Mouse (Mus musculus) Patski (cell line): Measurements from ENCODE around the gene Il24. TPM values are rescaled to one million over a fixed set of nuclear protein-coding genes. Genes with fewer than 3 reads are reported as not detected.
A peak's percentile ranks its signal among the peaks of the same experiment; 100 is the strongest.

Source experiments
- ATAC-seq: fragments of 100-300 bp; one replicate; pipeline ENCODE4 v1.8.0; 2021
- CTCF ChIA-PET: fragments of 350-600 bp; sonication (Branson Sonifier 250); formaldehyde crosslinking; loops from one replicate; lab custom pipeline; 2022; ENCODE audit warnings: inconsistent platforms; lab: Charles Lee
- POLR2A ChIA-PET: fragments of 350-600 bp; sonication (Branson Sonifier 250); formaldehyde crosslinking; loops from one replicate; lab custom pipeline; 2022; ENCODE audit warnings: antibody characterized with exemption, inconsistent platforms; lab: Charles Lee
- DNase-seq: peaks from one replicate; pipeline ENCODE4 v3.0.0-alpha.2; 2011; ENCODE audit warnings: low read depth, low spot score
- H3K27me3 ChIP-seq: fragments of 371-371 bp; one replicate; pipeline ENCODE4 v1.5.1; 2021
- CTCF ChIP-seq: fragments of 100-300 bp; IDR thresholded peaks from one replicate; pipeline ENCODE4 v1.5.1; 2021
- in situ Hi-C: fragments of 300-500 bp; cut with MboI; formaldehyde crosslinking; loops from 3 replicates; pipeline ENCODE4 v1.11.1; 2018; ENCODE audit warnings: low pct_unique_long_range_greater_than_20kb, mixed read lengths
- polyA plus RNA-seq: library from polyadenylated mRNA; unstranded; gene quantifications from one replicate; pipeline ENCODE4 v1.2.3, GENCODE M21; 2021

Il24 gene
- polyA plus RNA-seq, 1 experiment from 2014 or later, result 0.12 TPM

DNA sequence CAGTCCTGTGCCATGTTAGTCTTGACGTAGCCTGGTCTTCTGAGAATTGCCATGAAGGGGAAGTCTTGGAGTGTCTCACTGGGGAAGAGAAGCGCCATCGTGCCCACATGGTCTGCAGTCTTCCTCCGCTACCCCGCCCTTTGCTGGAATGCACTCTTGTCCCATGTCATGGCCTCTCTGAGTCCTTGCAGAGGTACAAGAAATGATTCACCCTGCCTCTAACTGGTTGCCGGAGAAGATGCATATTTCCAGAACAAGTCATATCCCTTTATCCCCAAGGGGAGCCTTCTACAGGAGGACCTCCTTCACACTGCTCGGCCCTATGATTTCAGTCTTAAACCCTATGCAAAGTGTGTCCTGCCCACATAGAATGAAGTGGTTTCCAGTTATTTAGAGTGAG is 7.3 kb downstream of the Il24 start:
- no peak for TF ChIP-seq CTCF
- in situ Hi-C loops, result loop anchor here (5.0 kb wide), 2 partner anchors 177 to 392 kb away; no protein-coding TSS in a partner anchor
- no peak for DNase-seq
- ChIA-PET CTCF (interaction anchor here (3.2 kb wide), 1 partner anchor 100 kb away, joined by 16 read pairs; no protein-coding TSS in a partner anchor), POLR2A (no interaction called here)
- peak; percentile 57 for ATAC-seq
- H3K27me3 ChIP-seq, result no peaks in the 10 kb centered on the region

DNA sequence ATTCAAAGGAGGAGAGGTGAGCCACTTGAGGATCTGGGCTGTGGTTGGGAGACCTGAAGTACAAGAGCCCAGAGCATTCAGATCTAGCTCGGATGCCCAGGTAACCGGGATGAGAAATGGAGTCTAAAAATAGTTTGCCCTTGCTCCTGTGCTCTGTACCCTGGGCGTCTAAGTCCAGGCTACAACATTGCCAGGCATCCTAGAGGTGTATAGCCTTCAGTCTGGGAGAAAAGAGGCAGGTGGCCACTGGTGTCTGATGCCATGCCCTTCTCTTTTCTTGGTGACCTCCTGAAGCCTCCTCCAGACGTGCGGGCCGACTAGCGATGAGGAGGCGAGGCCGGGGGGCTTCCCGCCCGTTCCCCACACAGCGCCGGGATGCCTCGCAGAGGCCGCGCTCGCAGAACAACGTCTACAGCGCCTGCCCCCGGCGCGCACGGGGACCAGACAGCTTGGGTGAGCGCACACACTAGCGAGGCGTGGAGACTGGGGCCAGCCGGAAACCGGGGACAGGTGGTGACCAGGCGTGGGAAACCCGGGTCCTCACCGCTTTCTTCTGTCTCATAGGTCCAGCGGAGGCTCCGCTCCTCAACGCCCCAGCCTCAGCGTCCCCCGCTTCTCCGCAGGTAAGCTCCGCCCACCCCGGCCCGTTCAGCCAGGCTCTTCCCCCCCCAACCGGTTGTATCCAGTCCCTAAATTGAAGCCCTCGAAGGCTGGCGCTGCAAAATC is 9.2 kb downstream of the Il24 start:
- ChIA-PET POLR2A (interaction anchor here (0.6 kb wide), 1 partner anchor 389 kb away, joined by 3 read pairs; no protein-coding TSS in a partner anchor), CTCF (interaction anchor here (0.8 kb wide), 1 partner anchor 101 kb away, joined by 3 read pairs; no protein-coding TSS in a partner anchor)
- DNase-seq (no peak), ATAC-seq (no peak)
- in situ Hi-C loops, result loop anchor here (5.0 kb wide), 1 partner anchor 179 kb away; no protein-coding TSS in a partner anchor
- TF ChIP-seq CTCF, result no peak
- H3K27me3 ChIP-seq, result no peaks in the 10 kb centered on the region

DNA sequence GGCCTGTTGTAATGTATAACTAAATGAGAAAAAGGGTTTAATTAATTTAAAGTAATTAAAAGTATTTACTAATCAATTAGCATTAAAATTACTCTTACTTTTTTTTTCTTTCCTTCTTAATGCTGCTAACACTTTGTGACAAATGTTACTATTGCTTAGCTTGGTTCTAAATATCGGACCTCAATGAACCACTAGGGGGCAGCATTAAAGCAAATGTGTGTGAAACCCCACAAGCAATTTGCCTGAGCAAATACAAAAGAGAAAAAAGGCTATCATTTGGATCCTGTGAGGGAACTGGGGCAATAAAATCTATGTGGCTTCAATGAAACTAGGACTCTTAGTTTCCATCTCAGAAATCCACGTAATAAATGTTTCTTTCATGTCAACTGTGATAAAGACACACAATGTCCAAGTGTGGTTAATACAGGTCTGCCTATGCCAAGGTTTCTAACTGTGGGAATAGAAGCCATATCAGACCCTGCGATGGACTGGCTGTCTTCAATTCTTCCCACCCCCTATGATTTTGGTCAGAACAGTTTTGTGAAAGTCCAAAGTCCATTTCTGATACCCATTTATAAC is 10.2 kb downstream of the Il24 start:
- peak; percentile 64 for TF ChIP-seq CTCF
- DNase-seq, result no peak
- no peaks in the 10 kb centered on the region for H3K27me3 ChIP-seq
- ChIA-PET POLR2A (interaction anchor here (1.2 kb wide), 1 partner anchor 206 kb away, joined by 3 read pairs; no protein-coding TSS in a partner anchor), CTCF (interaction anchor here (1.0 to 2.1 kb wide), 4 partner anchors 9 to 103 kb away, joined by 3 to 14 read pairs (median 6); no protein-coding TSS in a partner anchor)
- no peak for ATAC-seq
- in situ Hi-C loops, result loop anchor here (5.0 kb wide), 1 partner anchor 180 kb away; no protein-coding TSS in a partner anchor

DNA sequence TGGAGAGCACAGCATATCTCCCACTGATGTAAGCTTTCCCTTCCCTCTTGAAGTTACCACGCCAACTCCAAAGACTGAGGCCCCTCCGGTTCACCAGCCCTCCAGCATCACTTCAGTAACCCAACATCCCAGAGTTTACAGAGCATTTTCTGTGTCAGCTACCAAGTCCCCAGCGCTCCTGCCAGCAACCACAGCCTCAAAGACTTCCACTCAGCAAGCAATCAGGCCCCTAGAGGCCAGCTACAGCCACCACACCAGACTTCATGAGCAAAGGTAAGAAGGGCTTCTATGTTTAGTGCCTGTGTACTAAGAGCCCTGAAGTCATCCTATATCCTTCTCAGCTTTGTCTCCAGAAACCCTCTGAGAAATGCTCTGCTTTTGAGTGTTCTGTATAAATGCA is 11.3 kb downstream of the Il24 start:
- peak; percentile 22 for TF ChIP-seq CTCF
- POLR2A ChIA-PET, result interaction anchor here (1.2 kb wide), 1 partner anchor 207 kb away, joined by 3 read pairs; no protein-coding TSS in a partner anchor
- DNase-seq (no peak), ATAC-seq (no peak)
- CTCF ChIA-PET, result interaction anchor here (0.9 to 2.1 kb wide), 5 partner anchors 10 to 120 kb away, joined by 3 to 14 read pairs (median 5); partner anchors contain the start of gene Il24
- no peaks in the 10 kb centered on the region for H3K27me3 ChIP-seq
- in situ Hi-C loops, result loop anchor here (5.0 kb wide), 1 partner anchor 181 kb away; no protein-coding TSS in a partner anchor

DNA sequence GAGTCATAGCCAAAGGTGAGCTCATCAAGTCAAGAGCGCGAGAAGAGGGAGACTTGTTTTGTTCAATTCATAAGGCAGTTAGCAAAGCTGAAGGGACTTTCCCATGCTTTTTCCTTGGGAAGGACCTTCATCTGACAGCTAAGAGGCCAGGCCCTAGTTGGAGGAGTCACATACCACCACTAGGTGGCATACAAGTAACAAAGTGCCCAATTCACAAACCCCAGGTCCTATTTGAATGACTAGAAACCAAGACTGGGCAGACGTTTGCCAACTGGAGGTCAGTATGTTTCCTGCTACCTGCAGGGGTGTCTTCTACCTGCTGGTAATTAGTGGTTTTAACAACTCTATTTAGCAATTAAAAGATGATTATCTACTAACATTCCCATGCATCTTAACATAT is 12.1 kb downstream of the Il24 start:
- peak; percentile 81 for TF ChIP-seq CTCF
- DNase-seq (no peak), ATAC-seq (peak; percentile 29)
- no peaks in the 10 kb centered on the region for H3K27me3 ChIP-seq
- ChIA-PET POLR2A (no interaction called here), CTCF (interaction anchor here (0.7 to 2.1 kb wide), 7 partner anchors 9 to 178 kb away, joined by 3 to 14 read pairs (median 3); no protein-coding TSS in a partner anchor)
- in situ Hi-C loops, result loop anchor here (5.0 kb wide), 1 partner anchor 182 kb away; no protein-coding TSS in a partner anchor

DNA sequence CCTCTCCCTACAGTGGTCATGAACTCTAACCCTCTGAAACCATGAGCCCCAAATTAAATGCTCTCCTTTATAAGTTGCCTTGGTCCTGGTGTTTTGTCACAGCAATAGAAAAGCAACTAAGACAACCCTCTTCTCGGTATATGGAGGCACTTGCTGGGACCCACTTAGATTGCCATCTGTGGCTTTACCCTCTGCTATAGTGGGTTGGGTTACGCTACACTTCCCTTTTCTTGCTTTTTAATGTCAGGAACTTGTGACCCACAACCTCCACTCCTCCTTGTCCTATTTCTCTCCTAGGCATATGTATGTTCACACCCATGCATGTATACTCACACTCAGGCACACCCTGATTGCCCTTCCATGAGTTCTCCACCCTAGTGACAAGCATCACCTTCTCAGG is 14.3 kb downstream of the Il24 start:
- in situ Hi-C loops, result no loop called here
- ChIA-PET CTCF (interaction anchor here (3.3 kb wide), 1 partner anchor 106 kb away, joined by 11 read pairs; no protein-coding TSS in a partner anchor), POLR2A (interaction anchor here (0.6 kb wide), 1 partner anchor 132 kb away, joined by 4 read pairs; no protein-coding TSS in a partner anchor)
- no peak for TF ChIP-seq CTCF
- ATAC-seq, result no peak
- DNase-seq, result no peak
- no peaks in the 10 kb centered on the region for H3K27me3 ChIP-seq

DNA sequence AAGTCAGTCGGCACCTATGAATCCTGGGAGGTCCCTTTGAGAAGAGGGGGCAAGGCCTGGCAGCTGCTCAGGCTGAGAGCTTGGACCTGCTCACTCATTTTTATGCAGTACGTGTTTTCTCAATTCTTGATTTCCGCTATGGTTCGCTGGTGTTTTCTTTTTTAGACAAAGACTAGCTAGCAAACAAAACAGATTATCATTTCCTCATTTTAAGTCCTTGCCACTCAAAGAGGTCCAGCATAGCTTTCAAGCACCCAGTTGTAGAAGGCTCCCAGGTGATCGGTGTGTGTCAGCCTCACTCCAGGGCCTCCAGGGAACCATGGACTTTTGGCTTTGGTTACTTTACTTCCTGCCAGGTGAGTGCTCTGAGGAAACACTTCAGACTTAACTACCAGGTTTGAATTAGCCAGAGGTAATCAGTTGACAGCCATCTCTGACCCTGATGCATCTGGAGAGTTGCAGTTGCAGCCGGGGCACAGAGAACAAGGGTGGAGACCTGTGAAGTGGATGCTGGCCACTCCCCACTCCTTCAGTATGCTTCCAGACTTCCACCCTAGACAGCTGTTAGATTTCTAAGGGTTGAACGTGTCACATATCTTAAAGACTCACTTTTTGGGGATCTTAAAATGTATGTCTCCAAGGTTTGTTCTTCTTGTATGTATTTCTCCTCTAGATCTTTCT is 21.6 kb downstream of the Il24 start, which contains the start of gene Fcmr:
Fcmr (plus strand) TSS at position 129 of the 681 bp plus-strand sequence.
- ATAC-seq, result no peak
- TF ChIP-seq CTCF, result no peak
- DNase-seq, result no peak
- ChIA-PET POLR2A (no interaction called here), CTCF (interaction anchor here (1.2 kb wide), 1 partner anchor 187 kb away, joined by 3 read pairs; no protein-coding TSS in a partner anchor)
- in situ Hi-C loops, result no loop called here
- H3K27me3 ChIP-seq, result no peaks in the 10 kb centered on the region

DNA sequence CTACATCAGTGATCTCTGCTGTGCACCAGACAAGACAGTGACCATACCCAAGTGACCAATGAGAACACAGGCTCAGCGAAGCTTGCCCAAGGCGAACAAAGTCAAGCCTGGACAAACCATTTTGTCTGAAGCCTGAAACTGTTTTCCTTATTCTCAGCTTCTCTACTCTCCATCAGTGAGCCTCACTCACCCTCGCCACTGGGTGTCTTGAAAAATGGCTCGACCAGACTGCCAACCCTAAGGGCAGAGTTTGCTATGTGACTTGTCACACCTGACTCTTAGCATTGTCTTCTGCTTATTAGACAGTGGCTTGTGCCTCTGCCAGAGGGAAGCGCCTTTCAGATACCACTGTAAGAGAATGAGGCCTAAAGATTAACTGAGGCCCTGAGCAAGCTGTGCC is 22.5 kb downstream of the Il24 start:
- ChIA-PET CTCF (no interaction called here), POLR2A (no interaction called here)
- DNase-seq (no peak), ATAC-seq (no peak)
- no peaks in the 10 kb centered on the region for H3K27me3 ChIP-seq
- TF ChIP-seq CTCF, result no peak
- in situ Hi-C loops, result no loop called here

DNA sequence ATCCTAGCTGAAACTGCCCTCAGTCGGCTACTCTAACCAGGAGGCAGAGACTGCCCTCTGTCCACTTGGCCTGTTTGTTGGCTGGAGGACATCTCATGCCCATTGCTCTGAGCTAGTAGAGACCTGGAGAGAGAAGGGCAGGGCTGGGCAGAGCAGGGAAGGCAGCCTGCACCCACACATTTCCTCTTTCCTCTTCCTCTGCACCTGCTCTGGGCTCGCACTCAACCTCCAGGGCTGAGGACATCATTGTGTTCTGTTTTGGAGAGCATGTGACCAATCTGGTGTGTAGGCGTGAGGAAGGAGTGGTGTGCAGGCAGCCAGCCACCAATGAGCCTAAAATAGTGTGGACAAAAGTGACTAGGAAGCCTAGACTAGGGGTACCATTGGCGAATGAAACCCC is 23.0 kb downstream of the Il24 start:
- in situ Hi-C loops, result no loop called here
- TF ChIP-seq CTCF, result no peak
- no peak for DNase-seq
- no peaks in the 10 kb centered on the region for H3K27me3 ChIP-seq
- no peak for ATAC-seq
- ChIA-PET POLR2A (no interaction called here), CTCF (no interaction called here)

DNA sequence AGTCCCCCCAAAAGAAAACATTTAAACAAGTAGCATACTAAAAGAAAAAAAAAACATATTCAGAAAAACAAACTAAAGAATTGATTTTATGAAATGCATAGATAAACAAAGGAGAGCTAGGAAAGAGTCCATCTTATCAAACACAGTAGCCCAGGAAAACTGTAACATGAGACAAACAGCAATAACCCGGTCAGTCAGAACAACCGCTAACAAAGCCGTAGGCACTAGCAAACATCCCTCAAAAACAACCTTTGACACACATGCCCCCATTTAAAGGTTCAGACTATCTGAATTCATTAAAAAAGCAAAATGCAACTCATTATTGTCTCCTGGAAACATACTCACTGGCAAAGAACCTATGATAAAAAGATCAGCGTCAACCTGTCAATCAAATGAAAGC is 29.8 kb downstream of the Il24 start:
- no peak for TF ChIP-seq CTCF
- no peak for ATAC-seq

More for the DNA sequence above, 29.8 kb downstream of the Il24 start:
- DNase-seq, result no peak
- in situ Hi-C loops, result no loop called here
- CTCF ChIA-PET, result no interaction called here
- H3K27me3 ChIP-seq, result peaks cover 13% of the 10 kb centered on the region
- POLR2A ChIA-PET, result no interaction called here
